Mouse (Mus musculus): Measurements from ENCODE around the gene Gm20696. TPM values are rescaled to one million over a fixed set of nuclear protein-coding genes. Genes with fewer than 3 reads are reported as not detected.

Gm20696 gene
- polyA plus RNA-seq, 2 experiments, result 2.0 to 5.9 TPM

GRCm38 (mm10) chr6:99502727-99503126, 163.9 kb downstream of the Gm20696 start:
- Histone ChIP-seq H3K27ac (replicated peaks; ENCODE audit: low read depth, low read length) (no peak overlapping the region), H3K36me3 (ENCODE audit: control insufficient read depth, insufficient read depth, low read length) (peaks cover 18% of the 10 kb centered on the region; the same call in 1 of the 2 replicates), H3K9ac (ENCODE audit: low read depth, low read length, severe bottlenecking) (no peak overlapping the region), H3K4me3 (replicated peaks; ENCODE audit: low read length) (no peak overlapping the region), H3K9me3 (ENCODE audit: control insufficient read depth, low read length) (no peaks in the 10 kb centered on the region), H3K27me3 (ENCODE audit: control insufficient read depth, insufficient read depth, low read length) (no peaks in the 10 kb centered on the region), H3K4me1 (ENCODE audit: control insufficient read depth, insufficient read depth, low read length) (no peaks in the 10 kb centered on the region), H3K4me2 (replicated peaks; ENCODE audit: low read depth, low read length, severe bottlenecking) (no peak overlapping the region)
- no peak for ATAC-seq (ENCODE audit: low FRiP score, low read depth)
- 81% methylated on average over 2 of the region's 2 CpGs for WGBS
- TF ChIP-seq POLR2A (IDR thresholded peaks at IDR 0.05; ENCODE audit: borderline replicate concordance, extremely low read depth, insufficient read depth, insufficient read length), result no peak
- no peak for DNase-seq (ENCODE audit: low spot score)

GRCm38 (mm10) chr6:99502314-99502713, 164.3 kb downstream of the Gm20696 start:
- H3K4me3 ChIP-seq (replicated peaks; ENCODE audit: low read length), result no peak overlapping the region
- ATAC-seq (ENCODE audit: low FRiP score, low read depth) (no peak), DNase-seq (ENCODE audit: low spot score) (no peak)
- H3K9me3 ChIP-seq (ENCODE audit: control insufficient read depth, low read length), result no peaks in the 10 kb centered on the region
- peaks cover 18% of the 10 kb centered on the region; the same call in 1 of the 2 replicates for H3K36me3 ChIP-seq (ENCODE audit: control insufficient read depth, insufficient read depth, low read length)
- no peak overlapping the region for H3K4me2 ChIP-seq (replicated peaks; ENCODE audit: low read depth, low read length, severe bottlenecking)
- H3K4me1 ChIP-seq (ENCODE audit: control insufficient read depth, insufficient read depth, low read length), result no peaks in the 10 kb centered on the region
- TF ChIP-seq POLR2A (IDR thresholded peaks at IDR 0.05; ENCODE audit: borderline replicate concordance, extremely low read depth, insufficient read depth, insufficient read length), result no peak
- WGBS, result 88% methylated on average over 6 of the region's 6 CpGs
- H3K27ac ChIP-seq (replicated peaks; ENCODE audit: low read depth, low read length), result no peak overlapping the region
- H3K27me3 ChIP-seq (ENCODE audit: control insufficient read depth, insufficient read depth, low read length), result no peaks in the 10 kb centered on the region
- H3K9ac ChIP-seq (ENCODE audit: low read depth, low read length, severe bottlenecking), result no peak overlapping the region

GRCm38 (mm10) chr6:99500570-99501270, 165.9 kb downstream of the Gm20696 start:
- TF ChIP-seq POLR2A (IDR thresholded peaks at IDR 0.05; ENCODE audit: borderline replicate concordance, extremely low read depth, insufficient read depth, insufficient read length), result no peak
- Histone ChIP-seq H3K9ac (ENCODE audit: low read depth, low read length, severe bottlenecking) (no peak overlapping the region), H3K9me3 (ENCODE audit: control insufficient read depth, low read length) (no peaks in the 10 kb centered on the region), H3K27ac (replicated peaks; ENCODE audit: low read depth, low read length) (no peak overlapping the region), H3K36me3 (ENCODE audit: control insufficient read depth, insufficient read depth, low read length) (peaks cover 16% of the 10 kb centered on the region; the same call in 1 of the 2 replicates), H3K4me3 (replicated peaks; ENCODE audit: low read length) (no peak overlapping the region), H3K4me1 (ENCODE audit: control insufficient read depth, insufficient read depth, low read length) (peaks cover 9% of the 10 kb centered on the region), H3K4me2 (replicated peaks; ENCODE audit: low read depth, low read length, severe bottlenecking) (no peak overlapping the region), H3K27me3 (ENCODE audit: control insufficient read depth, insufficient read depth, low read length) (no peaks in the 10 kb centered on the region)
- DNase-seq (ENCODE audit: low spot score) (no peak), ATAC-seq (ENCODE audit: low FRiP score, low read depth) (no peak)
- 97% methylated on average over 3 of the region's 3 CpGs for WGBS

GRCm38 (mm10) chr6:99498082-99498481, 168.5 kb downstream of the Gm20696 start:
- TF ChIP-seq POLR2A (IDR thresholded peaks at IDR 0.05; ENCODE audit: borderline replicate concordance, extremely low read depth, insufficient read depth, insufficient read length), result no peak
- DNase-seq (ENCODE audit: low spot score) (no peak), ATAC-seq (ENCODE audit: low FRiP score, low read depth) (no peak)
- Histone ChIP-seq H3K4me1 (ENCODE audit: control insufficient read depth, insufficient read depth, low read length) (peaks cover 9% of the 10 kb centered on the region), H3K36me3 (ENCODE audit: control insufficient read depth, insufficient read depth, low read length) (peaks cover 2% of the 10 kb centered on the region; the same call in 1 of the 2 replicates), H3K4me2 (replicated peaks; ENCODE audit: low read depth, low read length, severe bottlenecking) (no peak overlapping the region), H3K9me3 (ENCODE audit: control insufficient read depth, low read length) (no peaks in the 10 kb centered on the region), H3K4me3 (replicated peaks; ENCODE audit: low read length) (no peak overlapping the region), H3K27me3 (ENCODE audit: control insufficient read depth, insufficient read depth, low read length) (no peaks in the 10 kb centered on the region), H3K9ac (ENCODE audit: low read depth, low read length, severe bottlenecking) (no peak overlapping the region), H3K27ac (replicated peaks; ENCODE audit: low read depth, low read length) (no peak overlapping the region)
- WGBS, result 69% methylated on average over 7 of the region's 7 CpGs

GRCm38 (mm10) chr6:99496114-99496513, 170.5 kb downstream of the Gm20696 start:
- Histone ChIP-seq H3K9me3 (ENCODE audit: control insufficient read depth, low read length) (no peaks in the 10 kb centered on the region), H3K4me2 (replicated peaks; ENCODE audit: low read depth, low read length, severe bottlenecking) (no peak overlapping the region), H3K27me3 (ENCODE audit: control insufficient read depth, insufficient read depth, low read length) (no peaks in the 10 kb centered on the region), H3K4me1 (ENCODE audit: control insufficient read depth, insufficient read depth, low read length) (peaks cover 14% of the 10 kb centered on the region), H3K27ac (replicated peaks; ENCODE audit: low read depth, low read length) (no peak overlapping the region), H3K9ac (ENCODE audit: low read depth, low read length, severe bottlenecking) (no peak overlapping the region), H3K36me3 (ENCODE audit: control insufficient read depth, insufficient read depth, low read length) (no peaks in the 10 kb centered on the region; the same call in 1 of the 2 replicates), H3K4me3 (replicated peaks; ENCODE audit: low read length) (no peak overlapping the region)
- no peak for TF ChIP-seq POLR2A (IDR thresholded peaks at IDR 0.05; ENCODE audit: borderline replicate concordance, extremely low read depth, insufficient read depth, insufficient read length)
- no peak for ATAC-seq (ENCODE audit: low FRiP score, low read depth)
- whole genome bisulfite sequencing, result 56% methylated on average over 5 of the region's 5 CpGs
- DNase-seq (ENCODE audit: low spot score), result no peak
